Mouse (Mus musculus): ENCODE measurements around the gene Polr3c.
A peak's percentile ranks its signal among the peaks of the same experiment; 100 is the strongest.
"Not testable (repeated sequence)": the region's sequence is repeated elsewhere in the genome, so short reads cannot be mapped to it uniquely, and the experiment has no call there.

Gene Polr3c

DNA sequence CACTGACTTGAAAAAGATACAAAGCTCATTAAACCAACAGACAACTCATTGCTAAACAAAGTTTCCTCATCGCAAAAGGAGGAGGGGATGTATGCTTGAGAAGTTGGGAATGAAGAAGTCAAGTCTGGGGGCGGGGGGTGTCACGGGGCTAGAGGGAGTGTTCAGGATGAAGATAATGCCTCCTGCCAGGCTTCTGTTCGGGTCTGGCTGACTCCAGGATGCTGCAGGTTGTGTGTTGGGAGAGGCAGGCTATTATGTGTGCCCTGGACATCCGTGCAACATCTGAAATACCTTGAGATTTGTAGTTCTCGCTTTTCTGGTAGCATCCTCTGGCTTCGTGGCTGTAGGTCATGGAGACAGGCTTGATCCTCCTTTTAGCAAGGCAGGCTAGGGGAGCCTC lies 49.0 kb downstream of the Polr3c start:
- no peak for DNase-seq (ENCODE audit: low spot score in 2 of 2)

DNA sequence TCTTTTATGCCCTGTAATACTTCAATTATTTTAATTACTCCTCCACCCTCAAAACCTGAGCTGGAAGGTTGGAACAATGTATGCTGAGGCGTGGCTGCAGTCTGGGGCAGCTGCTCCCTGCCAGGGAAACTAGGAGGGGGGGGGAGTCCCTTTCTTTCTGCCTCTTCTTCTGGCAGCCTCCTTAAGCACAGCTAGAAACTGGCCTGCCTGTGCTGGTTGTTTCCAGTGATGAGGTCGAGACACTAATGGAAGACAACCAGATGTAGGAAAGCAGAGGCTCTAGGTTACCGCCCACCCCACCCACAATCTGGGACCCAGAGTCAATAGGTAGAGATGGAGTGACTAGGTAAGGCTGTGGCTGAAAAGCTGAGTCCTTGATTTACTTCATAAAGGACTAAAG lies 51.7 kb downstream of the Polr3c start:
- DNase-seq (ENCODE audit: low spot score in 2 of 2) = no peak

DNA sequence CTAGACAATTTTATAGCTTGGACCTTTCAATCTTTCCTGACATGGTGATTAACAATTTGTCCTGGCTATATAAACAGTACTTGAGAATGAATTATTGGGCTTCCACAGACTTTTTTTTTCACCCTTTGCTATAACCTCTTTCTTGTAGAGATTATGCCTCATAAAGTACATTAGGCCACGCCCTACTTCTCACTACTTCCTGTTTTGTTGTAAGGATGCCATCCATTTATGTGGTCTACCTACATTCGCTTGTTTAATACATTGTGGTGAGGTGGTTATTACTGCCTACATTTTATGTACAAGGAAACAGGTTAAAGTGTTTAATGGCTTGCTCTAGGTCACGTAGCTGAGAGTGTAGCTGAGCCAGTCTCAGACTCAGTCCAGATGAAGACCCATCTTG lies 52.3 kb downstream of the Polr3c start:
- DNase-seq (ENCODE audit: low spot score in 2 of 2) = no peak

DNA sequence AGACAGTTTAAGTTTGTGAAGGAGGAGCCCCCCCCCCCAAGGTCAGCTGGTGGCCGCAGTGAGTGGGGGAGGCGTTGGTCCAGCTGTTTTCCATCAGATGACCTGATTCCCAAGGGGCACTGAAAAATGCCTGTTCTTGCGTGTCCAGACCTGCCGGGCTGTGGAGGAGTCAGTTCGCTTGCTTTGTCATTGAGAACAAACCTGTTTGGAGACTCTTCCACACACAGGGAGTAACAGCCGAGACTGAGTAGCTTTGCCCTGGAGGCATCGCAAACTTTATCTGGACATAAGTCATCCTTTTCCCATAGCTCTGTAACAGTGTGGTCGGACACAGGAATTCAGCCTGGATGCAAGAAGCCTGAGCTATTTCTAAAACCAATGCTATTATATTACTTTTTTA lies 53.0 kb downstream of the Polr3c start:
- no peak for DNase-seq (ENCODE audit: low spot score in 2 of 2)

DNA sequence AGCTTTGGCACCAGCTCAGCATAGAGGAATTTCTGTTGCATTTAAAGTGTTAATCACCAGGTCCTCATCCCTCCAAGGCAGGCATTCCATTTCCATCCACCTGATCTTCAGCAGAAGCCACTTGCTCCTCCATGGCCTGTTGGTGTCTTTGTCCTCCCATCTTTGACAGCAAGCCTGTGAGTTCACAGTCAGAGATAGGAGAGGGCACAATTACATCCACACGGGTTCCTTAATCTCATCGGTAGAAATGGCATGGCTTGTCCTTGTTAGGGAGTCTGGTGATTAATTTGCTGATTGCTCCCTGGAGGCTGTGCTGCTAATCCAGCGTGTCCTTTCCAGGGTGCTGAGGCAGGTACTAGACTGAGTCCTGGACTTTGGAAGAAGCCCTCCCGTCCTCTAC lies 53.9 kb downstream of the Polr3c start:
- DNase-seq (ENCODE audit: low spot score in 2 of 2) = no peak

DNA sequence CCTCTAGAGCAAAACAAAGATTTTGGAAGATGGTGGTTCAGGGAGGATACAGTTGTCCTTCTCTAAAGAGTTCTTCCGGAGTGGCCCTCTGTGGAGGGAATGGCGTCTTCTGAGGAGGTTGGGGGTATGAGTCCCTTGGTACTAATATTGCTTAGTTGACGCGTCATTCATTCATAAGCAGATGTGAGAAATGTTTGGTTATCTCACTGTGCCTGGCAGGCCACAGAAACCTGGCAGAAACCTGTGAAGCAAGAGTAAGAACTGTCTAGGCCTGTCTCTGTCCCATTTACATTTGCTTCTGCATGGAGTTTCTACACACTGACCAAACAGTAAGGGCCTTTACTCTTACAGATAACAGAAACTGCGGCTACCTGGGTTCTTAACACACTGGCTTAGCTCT lies 55.9 kb downstream of the Polr3c start:
- DNase-seq (ENCODE audit: low spot score in 2 of 2) = no peak

DNA sequence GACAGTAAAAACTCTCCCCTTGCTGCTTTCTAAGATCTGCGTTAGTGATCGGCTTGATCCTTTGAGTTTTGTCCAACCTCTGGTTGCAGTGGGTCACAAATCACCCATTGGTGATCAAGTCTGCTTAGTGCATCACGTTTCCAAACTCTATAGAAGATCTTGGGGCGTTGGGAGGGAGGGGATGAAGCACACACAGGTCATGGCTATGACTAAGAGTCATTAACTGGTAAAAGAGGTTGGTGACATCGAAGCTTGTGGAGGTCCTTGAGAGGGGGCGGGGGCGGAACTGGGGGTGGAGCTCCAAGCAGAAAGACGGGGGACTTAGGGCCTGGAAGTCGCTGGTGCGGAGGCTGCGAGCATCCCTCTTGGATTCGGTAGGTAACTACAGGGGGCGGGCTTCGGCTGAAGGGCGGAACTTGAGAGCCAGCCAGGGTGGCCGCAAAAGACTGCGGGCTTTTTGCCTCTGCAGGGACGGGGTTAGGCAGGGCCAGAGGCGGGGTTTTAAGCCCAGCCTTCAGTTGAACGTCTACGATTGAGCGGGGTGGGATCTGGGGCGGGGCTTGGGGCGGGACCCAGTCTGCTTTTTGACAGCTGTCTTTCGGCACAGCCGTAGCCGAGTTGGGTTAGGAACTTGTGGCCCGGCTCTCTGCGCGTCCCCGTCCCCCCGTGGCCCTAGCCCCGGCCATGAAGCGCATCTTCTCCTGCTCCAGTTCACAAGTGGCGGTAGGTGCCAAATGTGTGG lies 57.5 kb downstream of the Polr3c start, which contains the start of gene Ankrd35:
Gene Ankrd35 (plus strand): TSS at position 405 of the 742 bp plus-strand sequence.
- DNase-seq (ENCODE audit: low spot score in 2 of 2) = peak; percentile 68 to 72

DNA sequence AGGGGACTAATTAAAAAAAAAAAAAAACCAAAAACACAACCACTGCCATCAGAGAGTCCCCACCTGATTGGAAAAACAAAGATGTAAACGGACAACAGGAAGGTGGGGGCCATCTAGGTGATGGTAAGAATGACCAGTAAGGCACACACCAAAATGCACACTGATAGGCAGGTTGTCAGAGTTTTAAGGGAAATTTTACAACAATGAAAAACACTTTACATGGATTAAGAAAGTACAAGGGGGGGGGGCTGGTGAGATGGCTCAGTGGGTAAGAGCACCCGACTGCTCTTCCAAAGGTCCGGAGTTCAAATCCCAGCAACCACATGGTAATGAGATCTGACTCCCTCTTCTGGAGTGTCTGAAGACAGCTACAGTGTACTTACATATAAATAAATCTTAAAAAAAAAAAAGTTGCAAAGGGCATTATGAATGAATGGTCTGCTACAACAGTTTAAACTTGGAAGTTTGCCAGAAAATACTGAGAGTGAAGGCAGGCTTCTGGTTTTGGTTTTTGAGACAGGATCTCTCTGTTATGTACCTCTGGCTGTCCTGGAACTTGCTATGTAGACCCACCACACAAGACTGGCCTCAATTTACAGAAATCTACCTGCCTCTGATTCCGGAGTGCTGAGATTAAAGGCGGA lies 58.9 kb downstream of the Polr3c start:
- no peak for DNase-seq (ENCODE audit: low spot score in 2 of 2)

DNA sequence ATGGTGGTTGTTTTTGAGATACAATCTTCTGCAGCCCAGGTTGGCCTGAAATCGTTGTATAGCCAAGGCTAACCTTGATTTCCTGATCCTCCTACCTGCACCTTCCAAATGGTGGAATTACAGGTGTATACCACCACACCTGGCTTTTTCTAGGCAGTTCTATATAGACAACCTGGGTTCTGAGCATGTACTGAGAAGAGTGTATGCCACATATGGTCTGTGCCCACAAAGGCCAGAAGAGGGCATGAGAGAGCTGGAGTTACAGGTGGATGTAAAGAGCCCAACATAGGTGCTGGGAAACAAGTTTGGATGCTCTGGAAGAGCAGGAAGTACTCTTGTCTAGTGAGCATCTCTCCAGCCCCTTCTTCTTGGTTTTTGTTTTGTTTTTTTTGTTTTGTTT lies 60.1 kb downstream of the Polr3c start:
- DNase-seq (ENCODE audit: low spot score in 2 of 2) = peak in 1 of 2 experiments; percentile 14

DNA sequence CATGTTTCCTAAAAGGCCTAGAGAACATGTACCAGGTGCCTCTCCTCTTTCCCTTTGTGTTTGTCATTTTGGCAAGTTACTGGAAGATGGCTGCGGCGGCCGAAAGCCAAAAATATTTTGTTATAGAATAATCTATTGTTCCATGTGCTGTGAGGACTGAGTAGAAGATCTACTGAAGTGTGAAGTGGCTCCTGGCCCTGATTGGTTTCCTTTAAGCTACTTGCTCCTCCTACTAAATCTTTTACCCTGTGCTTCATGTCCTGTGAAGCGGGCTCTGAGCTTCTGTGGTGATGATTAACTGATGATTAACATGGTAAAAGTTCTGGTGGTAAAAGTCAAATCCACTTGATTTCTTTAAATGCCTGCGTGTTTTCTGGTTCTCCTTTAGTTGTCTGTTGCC lies 60.5 kb downstream of the Polr3c start:
- no peak for DNase-seq (ENCODE audit: low spot score in 2 of 2)

DNA sequence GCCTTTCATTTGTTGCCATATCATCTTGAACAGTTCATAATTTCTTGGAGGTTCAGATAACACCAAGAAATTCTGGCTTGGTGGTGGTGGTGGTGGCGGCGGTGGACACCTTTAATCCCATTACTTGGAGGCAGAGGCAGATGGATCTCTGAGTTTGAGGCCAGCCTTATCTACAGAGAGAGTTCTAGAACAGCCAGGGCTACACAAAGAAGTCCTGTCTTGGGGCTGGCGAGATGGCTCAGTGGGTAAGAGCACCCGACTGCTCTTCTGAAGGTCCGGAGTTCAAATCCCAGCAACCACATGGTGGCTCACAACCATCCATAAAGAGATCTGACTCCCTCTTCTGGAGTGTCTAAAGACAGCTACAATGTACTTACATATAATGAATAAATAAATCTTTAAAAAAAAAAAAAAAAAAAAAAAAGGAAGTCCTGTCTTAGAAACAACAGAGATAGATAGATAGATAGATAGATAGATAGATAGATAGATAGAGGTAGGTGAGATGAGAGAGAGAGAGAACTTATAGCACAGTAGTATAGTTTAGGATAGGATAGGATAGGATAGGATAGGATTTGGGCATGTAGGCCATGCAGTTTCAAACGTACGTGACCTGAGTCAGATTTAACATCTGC lies 61.6 kb downstream of the Polr3c start:
- not testable (repeated sequence) for DNase-seq (ENCODE audit: low spot score in 2 of 2)

DNA sequence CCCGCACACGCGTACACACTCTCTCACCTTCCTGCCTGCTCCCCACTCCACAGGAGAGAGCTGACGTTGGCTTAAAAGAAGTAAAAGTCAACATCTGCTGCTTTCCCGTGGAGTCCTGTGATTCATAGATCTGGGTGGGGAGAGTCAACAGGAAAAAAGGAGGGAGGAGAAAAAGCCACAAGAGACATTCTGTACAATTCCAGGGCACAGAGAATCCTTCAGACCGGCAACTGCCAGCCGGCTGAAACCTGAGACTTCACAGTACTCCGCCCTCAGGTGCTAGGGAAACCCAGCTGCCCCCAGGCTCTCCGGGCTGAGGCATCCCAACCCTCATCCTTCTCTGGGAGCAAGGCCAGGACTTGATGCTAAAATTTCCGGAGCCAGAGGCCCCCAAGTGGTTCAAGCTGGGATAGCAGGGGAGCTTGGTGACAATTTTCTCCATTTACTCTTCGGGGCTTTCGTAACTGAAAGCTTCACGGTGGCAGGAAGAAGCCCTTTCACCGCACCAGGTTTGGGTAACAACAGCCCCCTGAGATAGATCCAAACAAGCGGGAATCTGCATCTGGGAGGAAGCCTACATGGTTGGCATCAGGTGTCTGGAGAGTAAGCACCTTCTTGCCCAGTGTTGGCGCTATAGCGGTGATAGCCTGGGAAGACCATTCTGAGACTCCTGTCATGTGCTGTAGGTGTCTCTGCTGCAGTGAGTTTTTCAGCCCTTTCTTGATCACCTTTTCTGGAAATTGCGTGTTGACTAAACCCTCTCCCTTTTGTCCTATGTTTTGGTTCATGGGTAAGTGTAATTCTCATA lies 63.8 kb downstream of the Polr3c start:
- DNase-seq (ENCODE audit: low spot score in 2 of 2) = peak; percentile 16 to 58

DNA sequence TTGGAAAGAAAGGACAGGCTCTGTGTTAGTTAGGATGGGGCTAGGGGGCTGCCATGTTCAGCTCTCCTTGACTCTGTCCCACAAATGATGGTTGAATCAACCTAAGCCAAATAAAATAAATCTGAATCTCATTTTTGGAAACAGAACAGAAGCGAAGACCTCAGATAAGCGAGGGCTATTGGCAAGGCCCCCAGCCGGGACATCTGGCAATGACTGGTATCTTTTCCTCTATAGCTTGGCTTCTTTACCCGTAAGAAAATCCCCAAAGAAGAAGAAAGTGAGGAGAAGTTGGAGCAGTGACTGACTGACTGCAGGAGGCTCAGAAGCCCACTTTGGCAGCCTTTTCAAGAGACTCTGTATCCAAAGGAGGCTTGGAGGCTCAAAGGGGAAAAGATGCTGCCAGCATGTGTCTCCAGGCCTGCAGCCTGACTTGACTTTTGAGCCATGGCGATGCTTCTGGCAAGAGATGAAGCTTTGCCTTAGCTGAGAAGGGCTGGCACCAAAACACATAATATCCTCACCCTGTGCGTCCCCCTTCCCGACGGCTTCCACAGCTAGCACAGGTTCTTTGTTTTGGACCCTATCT lies 64.6 kb downstream of the Polr3c start:
- no peak for DNase-seq (ENCODE audit: low spot score in 2 of 2)
